ENCODE assay signal across 8 mouse cellular contexts in the genomic region with DNA sequence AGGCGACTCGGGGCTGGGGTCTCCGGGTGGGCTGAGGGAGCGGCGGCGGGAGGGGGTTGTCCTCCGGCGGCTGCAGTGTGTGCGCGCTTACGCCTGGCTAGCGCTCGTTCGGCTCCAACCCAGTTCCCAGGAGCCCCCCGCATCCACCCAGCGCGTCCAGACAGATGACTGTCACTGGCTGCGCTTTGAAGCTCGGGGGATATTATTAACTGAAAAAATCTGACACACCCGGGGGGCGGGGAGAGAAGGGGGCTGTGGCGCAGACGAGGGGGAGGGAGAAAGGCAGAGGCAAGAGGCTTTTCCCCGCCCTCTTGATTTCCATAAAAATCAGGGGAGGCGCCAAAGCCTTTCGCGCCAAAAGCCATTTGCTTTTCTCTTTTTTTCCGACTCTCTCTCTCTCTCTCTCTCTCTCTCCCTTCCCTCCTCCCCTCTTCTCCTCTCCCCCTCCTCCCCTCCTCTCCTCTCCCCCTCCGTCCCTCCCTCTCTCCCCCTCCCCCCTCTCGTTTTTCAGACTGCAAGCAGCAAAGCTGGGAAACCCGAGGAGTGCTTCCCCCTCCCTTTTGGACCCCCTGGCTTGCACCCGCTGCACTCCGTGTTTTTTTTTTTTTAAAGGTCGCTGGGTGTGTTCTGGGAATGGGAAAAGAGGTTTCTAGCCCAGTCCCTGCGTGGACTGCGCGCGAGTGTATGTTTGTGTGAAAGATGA. TPM values are rescaled to one million over a fixed set of nuclear protein-coding genes. Genes with fewer than 3 reads are reported as not detected.
DNase-seq lines count a peak whose midpoint lies in the region; ATAC-seq and TF ChIP-seq lines count a peak whose summit lies in the region.

Gene Mycn, minus strand, starts transcription at position 254 of the 703 bp plus-strand sequence.

- no peak within 1 kb of the TSS for H3K27ac ChIP-seq in bone marrow macrophage, adult 2 months (ENCODE audit: insufficient read depth, low read depth, low read length)
- H3K27ac ChIP-seq in forebrain, embryonic 12.5 days: peak within 1 kb of the TSS; percentile 98
- H3K27ac ChIP-seq in heart, embryonic 16.5 days (ENCODE audit: low read length): peak within 1 kb of the TSS; percentile 92
- H3K27ac ChIP-seq in liver, embryonic 16.5 days (ENCODE audit: low read length): 0 out of 2 replicates have a peak within 1 kb of the TSS, but pooled peaks have one; percentile 33
- peak within 1 kb of the TSS; percentile 93 for H3K27ac ChIP-seq in olfactory bulb, adult 2 months (ENCODE audit: insufficient read depth, low read depth, low read length)

- 1% methylated on average over 37 of the region's 38 CpGs for WGBS in forebrain, embryonic 12.5 days
- under 1% methylated on average over 37 of the region's 38 CpGs for WGBS in heart, embryonic 16.5 days
- under 1% methylated on average over 37 of the region's 38 CpGs for WGBS in liver, embryonic 16.5 days (ENCODE audit: insufficient replicate concordance)
- WGBS in olfactory bulb, adult 2 months: under 1% methylated on average over 38 of the region's 38 CpGs

- ATAC-seq in forebrain, embryonic 12.5 days (ENCODE audit: low FRiP score): peak; percentile 81
- peak; percentile 73 for ATAC-seq in heart, embryonic 16.5 days (replicated peaks; ENCODE audit: extremely low read depth, insufficient read depth, low FRiP score)
- peak; percentile 71 for ATAC-seq in liver, embryonic 16.5 days (ENCODE audit: low read depth)

- H3ac ChIP-seq in C2C12 (ENCODE audit: control insufficient read depth, insufficient read length, low read depth): peak within 1 kb of the TSS; percentile 12

- no peaks in the 10 kb centered on the region for H3K36me3 ChIP-seq in C2C12 (ENCODE audit: control insufficient read depth, insufficient read depth)
- H3K36me3 ChIP-seq in forebrain, embryonic 12.5 days (replicated peaks): peaks cover 17% of the 10 kb centered on the region
- peaks cover 7% of the 10 kb centered on the region for H3K36me3 ChIP-seq in heart, embryonic 16.5 days (ENCODE audit: control insufficient read depth, insufficient read depth)
- H3K36me3 ChIP-seq in liver, embryonic 16.5 days (ENCODE audit: control insufficient read depth, insufficient read depth): no peaks in the 10 kb centered on the region

- TF ChIP-seq CTCF in C2C12 (IDR thresholded peaks at IDR 0.05; ENCODE audit: control insufficient read depth, insufficient read depth, insufficient read length): no peak
- TF ChIP-seq CTCF in bone marrow macrophage, adult 2 months (IDR thresholded peaks at IDR 0.05; ENCODE audit: low read depth, low read length): no peak
- no peak for TF ChIP-seq CTCF in olfactory bulb, adult 2 months (IDR thresholded peaks at IDR 0.05; ENCODE audit: insufficient read depth, low read depth, low read length)

- H3K4me2 ChIP-seq in forebrain, embryonic 12.5 days: peak within 1 kb of the TSS; percentile 71
- H3K4me2 ChIP-seq in heart, embryonic 16.5 days (ENCODE audit: low read depth, low read length): peak within 1 kb of the TSS; percentile 93
- peak within 1 kb of the TSS; percentile 73 for H3K4me2 ChIP-seq in liver, embryonic 16.5 days (ENCODE audit: low read depth, low read length)

- peak within 1 kb of the TSS; percentile 25 for H3K4me3 ChIP-seq in C2C12 (ENCODE audit: insufficient read depth, poor library complexity, severe bottlenecking)
- peak within 1 kb of the TSS; percentile 54 for H3K4me3 ChIP-seq in bone marrow macrophage, adult 2 months (ENCODE audit: insufficient read depth, low read length)
- peak within 1 kb of the TSS; percentile 78 for H3K4me3 ChIP-seq in forebrain, embryonic 12.5 days (replicated peaks)
- peak within 1 kb of the TSS; percentile 94 for H3K4me3 ChIP-seq in heart, embryonic 16.5 days (ENCODE audit: low read length)
- peak within 1 kb of the TSS; percentile 65 for H3K4me3 ChIP-seq in liver, embryonic 16.5 days (ENCODE audit: low read depth, low read length)
- H3K4me3 ChIP-seq in olfactory bulb, adult 2 months (ENCODE audit: insufficient read depth, low read depth, low read length): peak within 1 kb of the TSS; percentile 88

- H3K4me1 ChIP-seq in bone marrow macrophage, adult 2 months (ENCODE audit: control insufficient read depth, insufficient read depth, low read length): no peaks in the 10 kb centered on the region; the same call in 1 of the 2 replicates
- H3K4me1 ChIP-seq in forebrain, embryonic 12.5 days: peaks cover 23% of the 10 kb centered on the region
- H3K4me1 ChIP-seq in heart, embryonic 16.5 days (ENCODE audit: control insufficient read depth, insufficient read depth, low read length): peaks cover 20% of the 10 kb centered on the region
- H3K4me1 ChIP-seq in liver, embryonic 16.5 days (ENCODE audit: control insufficient read depth, low read depth, low read length): peaks cover 4% of the 10 kb centered on the region
- peaks cover 19% of the 10 kb centered on the region for H3K4me1 ChIP-seq in olfactory bulb, adult 2 months (ENCODE audit: control insufficient read depth, insufficient read depth, low read length)

- TF ChIP-seq POLR2A in bone marrow macrophage, adult 2 months (IDR thresholded peaks at IDR 0.05; ENCODE audit: borderline replicate concordance, low read depth, low read length): no peak
- peak; percentile 29; the same call in 1 of the 2 replicates for TF ChIP-seq POLR2A in olfactory bulb, adult 2 months (IDR thresholded peaks at IDR 0.05; ENCODE audit: insufficient read depth, low read depth, low read length)

- no peaks in the 10 kb centered on the region for H3K79me3 ChIP-seq in C2C12 (ENCODE audit: low read depth)

- peak within 1 kb of the TSS; percentile 88 for H3K9ac ChIP-seq in forebrain, embryonic 12.5 days
- H3K9ac ChIP-seq in heart, embryonic 16.5 days (ENCODE audit: low read length): peak within 1 kb of the TSS; percentile 95
- H3K9ac ChIP-seq in liver, embryonic 16.5 days (ENCODE audit: low read depth, low read length): peak within 1 kb of the TSS; percentile 45

- H3K9me3 ChIP-seq in forebrain, embryonic 12.5 days: no peaks in the 10 kb centered on the region
- H3K9me3 ChIP-seq in heart, embryonic 16.5 days (replicated peaks; ENCODE audit: control insufficient read depth, low read length): no peaks in the 10 kb centered on the region
- no peaks in the 10 kb centered on the region for H3K9me3 ChIP-seq in liver, embryonic 16.5 days (replicated peaks; ENCODE audit: control insufficient read depth, low read length)

- no peaks in the 10 kb centered on the region for H3K79me2 ChIP-seq in C2C12 (ENCODE audit: control insufficient read depth, insufficient read depth)

- peak; percentile 84 to 87 for DNase-seq in kidney, postnatal 25 days
- peak; percentile 69 for DNase-seq in thymus, postnatal 25 days

- H3K27me3 ChIP-seq in C2C12 (ENCODE audit: control insufficient read depth, insufficient read depth, insufficient read length): peaks cover 16% of the 10 kb centered on the region
- H3K27me3 ChIP-seq in forebrain, embryonic 12.5 days: no peaks in the 10 kb centered on the region
- H3K27me3 ChIP-seq in heart, embryonic 16.5 days (ENCODE audit: control insufficient read depth, insufficient read depth, low read length): peaks cover 3% of the 10 kb centered on the region; the same call in 1 of the 2 replicates
- H3K27me3 ChIP-seq in liver, embryonic 16.5 days (ENCODE audit: control insufficient read depth, insufficient read depth, low read depth, low read length): peaks cover 59% of the 10 kb centered on the region

TF ChIP-seq in C2C12, 6 proteins besides CTCF, POLR2A, EP300 and RAD21:
- TF ChIP-seq CEBPB (IDR thresholded peaks at IDR 0.05; ENCODE audit: low read depth) (no peak), FOSL1 (IDR thresholded peaks at IDR 0.05; ENCODE audit: insufficient read depth, low read length, poor library complexity, severe bottlenecking) (no peak), USF1 (IDR thresholded peaks at IDR 0.05; ENCODE audit: low read depth) (no peak)

RNA-seq across cellular contexts. Expression of gene Mycn, which starts in this region (rescaled TPM):
- polyA plus RNA-seq in C2C12 (2012; fragmentation: generic; extraction: Trizol): 0.06 TPM
- polyA plus RNA-seq in bone marrow macrophage, adult 2 months (2012; ENCODE audit: insufficient read depth, insufficient read length, missing spikeins): not detected in 2 replicates
- polyA plus RNA-seq in forebrain, embryonic 12.5 days (2016; fragmentation: Nextera tagmentation; extraction: Ambion mirVana): 129 and 141 TPM in 2 replicates
- polyA plus RNA-seq in heart, embryonic 16.5 days (2015; fragmentation: Nextera tagmentation; extraction: Ambion mirVana): 31.3 and 34.3 TPM in 2 replicates
- polyA plus RNA-seq in liver, embryonic 16.5 days (2015; fragmentation: Nextera tagmentation; extraction: Ambion mirVana): 2.9 and 3.4 TPM in 2 replicates
- polyA plus RNA-seq in olfactory bulb, adult 2 months (2012; ENCODE audit: insufficient read depth, insufficient read length, low replicate concordance, missing spikeins): not detected in 2 replicates

Comparison
In these comparisons a context has a peak if more than half of its experiments do, and no peak if none do; other contexts are left out.
1. H3K4me3 ChIP-seq: peak in every context shown above with its lines; median percentile 94 in heart, embryonic 16.5 days; 88 in olfactory bulb, adult 2 months; 78 in forebrain, embryonic 12.5 days; 65 in liver, embryonic 16.5 days; 54 in bone marrow macrophage, adult 2 months; 25 in C2C12.
2. H3K9ac ChIP-seq: peak in every context shown above with its lines; median percentile 95 in heart, embryonic 16.5 days; 88 in forebrain, embryonic 12.5 days; 45 in liver, embryonic 16.5 days.